Mouse (Mus musculus) liver, adult 2 months (tissue): ENCODE data around the gene Ndufs3. TPM values are rescaled to one million over a fixed set of nuclear protein-coding genes. Genes with fewer than 3 reads are reported as not detected.

Source experiments
- DNase-seq: peaks from one replicate; pipeline ENCODE4 v3.0.0-alpha.2; 2011; ENCODE audit warnings: low read depth, low spot score; ENCODE audit errors: extremely low read depth
- H3K27ac ChIP-seq: fragments of 200-500 bp; replicated peaks from 2 replicates; pipeline ENCODE4 v1.5.1; 2012; ENCODE audit warnings: low read depth, mild to moderate bottlenecking, control low read depth, inconsistent platforms, low read length; ENCODE audit not compliant: insufficient read depth
- H3K27me3 ChIP-seq: fragments of 200-500 bp; 2 replicates; pipeline ENCODE4 v1.6.1; 2012; ENCODE audit warnings: mild to moderate bottlenecking, moderate library complexity, low read length, inconsistent platforms; ENCODE audit not compliant: control insufficient read depth, insufficient read depth
- H3K36me3 ChIP-seq: fragments of 200-500 bp; 2 replicates; pipeline ENCODE4 v1.6.1; 2012; ENCODE audit warnings: low read length, inconsistent platforms; ENCODE audit not compliant: control insufficient read depth, insufficient read depth
- H3K4me1 ChIP-seq: fragments of 200-500 bp; 2 replicates; pipeline ENCODE4 v1.6.1; 2011; ENCODE audit warnings: low read length; ENCODE audit not compliant: control insufficient read depth, insufficient read depth
- H3K4me3 ChIP-seq: fragments of 200-500 bp; 2 replicates; pipeline ENCODE4 v1.5.1; 2011; ENCODE audit warnings: low read depth, mild to moderate bottlenecking, control low read depth, low read length, moderate library complexity; ENCODE audit not compliant: insufficient read depth
- H3K79me2 ChIP-seq: fragments of 200-500 bp; 2 replicates; pipeline ENCODE4 v1.6.1; 2012; ENCODE audit warnings: inconsistent platforms, mild to moderate bottlenecking, low read length, moderate library complexity; ENCODE audit not compliant: control insufficient read depth, insufficient read depth
- H3K9ac ChIP-seq: fragments of 200-500 bp; 2 replicates; pipeline ENCODE4 v1.6.1; 2012; ENCODE audit warnings: low read depth, mild to moderate bottlenecking, control low read depth, inconsistent platforms, low read length
- CTCF ChIP-seq: fragments of 200-500 bp; IDR thresholded peaks from 2 replicates; pipeline ENCODE4 v1.5.1; 2011; ENCODE audit warnings: low read depth, low read length, control low read depth
- POLR2A ChIP-seq: fragments of 200-500 bp; IDR thresholded peaks from 2 replicates; pipeline ENCODE4 v1.6.1; 2011; ENCODE audit warnings: low read length, control low read depth; ENCODE audit not compliant: insufficient read depth; ENCODE audit errors: extremely low read depth
- WGBS: fragments of 180-500 bp; shearing (Covaris S2); methylation state at CpG from one replicate; pipeline ENCODE4 v1.1.7; 2018; 5-methylcytosine and 5-hydroxymethylcytosine counted together
- polyA plus RNA-seq: library from polyadenylated mRNA; depleted of rRNA; stranded (reverse); fragments of >200 nt; gene quantifications from 2 replicates; pipeline ENCODE4 v1.2.3, GENCODE M21; 2012
- total RNA-seq: library from RNA; depleted of rRNA; stranded (reverse); fragments of >200 nt; gene quantifications from 2 replicates; pipeline ENCODE4 v1.2.3, GENCODE M21; 2014

Ndufs3 gene
- total and polyA plus RNA-seq, 2 experiments = 191 to 205 TPM

GRCm38 (mm10) chr2:90864184-90864583 lies 40.4 kb downstream of the Ndufs3 start:
- Histone ChIP-seq H3K9ac (no peak overlapping the region), H3K4me1 (no peaks in the 10 kb centered on the region), H3K27ac (no peak overlapping the region), H3K79me2 (no peaks in the 10 kb centered on the region), H3K27me3 (no peaks in the 10 kb centered on the region), H3K4me3 (no peak overlapping the region), H3K36me3 (peaks cover 68% of the 10 kb centered on the region)
- TF ChIP-seq POLR2A (no peak), CTCF (no peak)
- no peak for DNase-seq

- Histone ChIP-seq H3K4me1 (no peaks in the 10 kb centered on the region), H3K27me3 (no peaks in the 10 kb centered on the region), H3K9ac (no peak overlapping the region), H3K36me3 (peaks cover 73% of the 10 kb centered on the region), H3K27ac (no peak overlapping the region), H3K4me3 (no peak overlapping the region), H3K79me2 (no peaks in the 10 kb centered on the region; the same call in 1 of the 2 replicates)
- DNase-seq = no peak
- 98% methylated on average over 2 of the region's 2 CpGs for whole genome bisulfite sequencing
- TF ChIP-seq CTCF (no peak), POLR2A (no peak)
Observed at GRCm38 (mm10) chr2:90861486-90861885, 43.1 kb downstream of the Ndufs3 start.

- no peak for DNase-seq
- peaks cover 51% of the 10 kb centered on the region for H3K36me3 ChIP-seq
- TF ChIP-seq CTCF (no peak), POLR2A (no peak)
- no peak overlapping the region for H3K9ac ChIP-seq
- H3K27ac ChIP-seq = no peak overlapping the region
- H3K79me2 ChIP-seq = peaks cover 3% of the 10 kb centered on the region; the same call in 1 of the 2 replicates
- no peak overlapping the region for H3K4me3 ChIP-seq
- peaks cover 13% of the 10 kb centered on the region for H3K4me1 ChIP-seq
- H3K27me3 ChIP-seq = no peaks in the 10 kb centered on the region
- WGBS = 98% methylated on average over 1 of the region's 1 CpGs
Observed at GRCm38 (mm10) chr2:90850401-90850800, 54.2 kb downstream of the Ndufs3 start.

- no peak for TF ChIP-seq POLR2A
- no peak for TF ChIP-seq CTCF
- Histone ChIP-seq H3K4me1 (peaks cover 15% of the 10 kb centered on the region), H3K4me3 (peak overlapping the region; percentile 89; the same call in 1 of the 2 replicates), H3K27ac (no peak overlapping the region), H3K36me3 (peaks cover 36% of the 10 kb centered on the region), H3K79me2 (peaks cover 3% of the 10 kb centered on the region; the same call in 1 of the 2 replicates), H3K27me3 (no peaks in the 10 kb centered on the region), H3K9ac (no peak overlapping the region)
- DNase-seq = peak; percentile 94
- 29% methylated on average over 5 of the region's 5 CpGs for WGBS
Observed at GRCm38 (mm10) chr2:90848331-90848730, 56.3 kb downstream of the Ndufs3 start.

GRCm38 (mm10) chr2:90847681-90848050 lies 57.0 kb downstream of the Ndufs3 start:
- Histone ChIP-seq H3K4me3 (peak overlapping the region; percentile 89), H3K36me3 (peaks cover 30% of the 10 kb centered on the region), H3K27ac (peak overlapping the region; percentile 93), H3K4me1 (peaks cover 15% of the 10 kb centered on the region), H3K79me2 (peaks cover 3% of the 10 kb centered on the region; the same call in 1 of the 2 replicates), H3K27me3 (no peaks in the 10 kb centered on the region), H3K9ac (peak overlapping the region; percentile 95)
- TF ChIP-seq CTCF (no peak), POLR2A (no peak)
- WGBS = 1% methylated on average over 13 of the region's 13 CpGs
- peak; percentile 27 for DNase-seq

- Histone ChIP-seq H3K4me1 (peaks cover 15% of the 10 kb centered on the region), H3K79me2 (peaks cover 3% of the 10 kb centered on the region; the same call in 1 of the 2 replicates), H3K36me3 (peaks cover 25% of the 10 kb centered on the region), H3K4me3 (peak within 1 kb of the TSS; percentile 89), H3K27me3 (no peaks in the 10 kb centered on the region), H3K9ac (peak within 1 kb of the TSS; percentile 95), H3K27ac (peak within 1 kb of the TSS; percentile 93)
- DNase-seq = peak; percentile 87
- under 1% methylated on average over 66 of the region's 67 CpGs for WGBS
- no peak for TF ChIP-seq CTCF
- peak; percentile 93 for TF ChIP-seq POLR2A
Observed at GRCm38 (mm10) chr2:90846955-90847680, 57.5 kb downstream of the Ndufs3 start, which contains the start of gene Mtch2. Gene Mtch2, plus strand, starts transcription at chr2:90847155.
